Mouse (Mus musculus) ovary, postnatal 14 days (tissue): ENCODE measurements around the gene H2-Eb2.

ENCODE experiments used
- DNase-seq: peaks from one replicate; pipeline ENCODE4 v3.0.0; 2022; ENCODE audit warnings: low spot score

Gene H2-Eb2

DNA sequence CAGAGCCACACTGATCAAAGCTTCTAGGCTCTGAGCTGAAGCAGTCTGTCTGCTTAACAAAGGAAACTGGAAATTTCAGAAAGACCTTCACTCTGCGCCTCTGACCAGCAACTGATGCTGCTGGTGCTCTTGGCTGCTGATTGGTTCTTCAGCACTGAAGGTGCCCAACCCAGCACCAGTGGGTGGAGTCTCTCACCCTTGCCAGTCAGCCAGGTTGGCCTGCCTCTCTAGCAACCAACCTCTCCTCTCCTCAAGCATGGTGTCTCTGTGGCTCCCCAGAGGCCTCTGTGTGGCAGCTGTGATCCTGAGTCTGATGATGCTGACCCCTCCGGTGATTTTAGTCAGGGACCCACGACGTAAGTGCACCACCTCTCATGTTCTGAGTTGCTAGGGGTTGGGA lies at the start of gene H2-Eb2:
Gene H2-Eb2 (plus strand): TSS at position 230 of the 400 bp plus-strand sequence.
- DNase-seq, result no peak

DNA sequence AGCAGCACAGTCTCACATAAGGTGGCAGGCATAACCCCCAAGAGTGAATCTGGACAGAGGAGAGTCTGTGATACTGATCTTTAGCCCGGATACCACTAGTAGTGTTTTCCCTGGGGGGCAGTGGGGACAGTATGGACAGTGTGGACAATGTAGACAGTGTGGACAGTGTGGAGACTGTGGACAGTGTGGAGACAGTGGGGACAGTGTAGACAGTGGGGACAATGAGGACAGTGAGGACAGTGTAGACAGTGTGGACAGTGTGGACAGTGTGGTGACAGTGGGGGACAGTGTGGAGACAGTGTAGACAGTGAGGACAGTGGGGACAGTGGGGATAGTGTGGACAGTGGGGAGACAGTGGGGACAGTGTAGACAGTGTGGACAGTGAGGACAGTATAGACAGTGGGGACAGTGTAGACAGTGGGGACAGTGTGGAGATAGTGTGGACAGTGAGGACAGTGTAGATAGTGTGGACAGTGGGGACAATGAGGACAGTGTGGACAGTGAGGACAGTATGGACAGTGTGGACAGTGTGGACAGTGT lies 44.9 kb upstream of the H2-Eb2 start:
- DNase-seq, result no peak

GRCm38 (mm10) chr17:34281836-34282235 lies 43.6 kb upstream of the H2-Eb2 start:
- no peak for DNase-seq

DNA sequence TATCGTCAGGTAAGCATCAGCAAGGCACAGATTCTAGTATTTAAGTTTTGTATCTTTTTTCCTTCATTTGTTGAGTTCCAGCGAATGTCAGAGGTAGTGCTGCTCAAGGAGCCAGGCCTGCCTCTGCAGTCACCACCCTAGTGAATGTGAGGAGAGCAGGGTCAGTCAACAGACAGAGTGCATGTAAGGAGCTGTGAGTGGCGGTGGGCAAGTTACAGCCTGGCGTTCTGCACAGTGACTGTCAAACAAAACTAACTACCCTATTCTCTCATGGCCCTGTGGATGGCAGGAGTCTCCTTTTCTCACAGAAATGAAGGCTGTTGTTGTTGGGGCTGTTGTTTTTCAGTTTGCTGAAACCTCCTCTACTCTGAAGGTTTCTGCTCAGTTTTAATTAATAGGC lies 40.1 kb upstream of the H2-Eb2 start:
- DNase-seq, result no peak

- DNase-seq, result no peak
Observed at GRCm38 (mm10) chr17:34285848-34286247, 39.6 kb upstream of the H2-Eb2 start.

GRCm38 (mm10) chr17:34286501-34286900 lies 39.0 kb upstream of the H2-Eb2 start:
- no peak for DNase-seq

DNA sequence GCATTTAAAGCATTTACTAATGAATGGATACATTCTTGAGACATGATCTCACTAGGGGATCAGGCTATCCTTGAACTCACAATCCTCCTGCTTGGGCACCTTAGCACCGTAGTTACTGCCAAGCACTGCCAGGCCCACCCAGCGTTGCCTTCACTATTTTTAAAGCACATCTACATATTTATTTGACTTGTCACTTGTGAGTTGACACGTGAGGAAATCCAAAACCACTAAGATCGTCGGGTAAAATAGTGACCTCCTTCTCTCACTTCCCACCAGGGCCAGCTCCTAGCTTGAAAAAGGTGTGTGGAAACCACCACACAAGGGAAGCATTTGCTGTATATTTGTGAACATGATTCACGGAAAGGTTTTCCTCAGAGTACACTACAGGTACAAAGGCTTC lies 38.5 kb upstream of the H2-Eb2 start:
- no peak for DNase-seq

DNA sequence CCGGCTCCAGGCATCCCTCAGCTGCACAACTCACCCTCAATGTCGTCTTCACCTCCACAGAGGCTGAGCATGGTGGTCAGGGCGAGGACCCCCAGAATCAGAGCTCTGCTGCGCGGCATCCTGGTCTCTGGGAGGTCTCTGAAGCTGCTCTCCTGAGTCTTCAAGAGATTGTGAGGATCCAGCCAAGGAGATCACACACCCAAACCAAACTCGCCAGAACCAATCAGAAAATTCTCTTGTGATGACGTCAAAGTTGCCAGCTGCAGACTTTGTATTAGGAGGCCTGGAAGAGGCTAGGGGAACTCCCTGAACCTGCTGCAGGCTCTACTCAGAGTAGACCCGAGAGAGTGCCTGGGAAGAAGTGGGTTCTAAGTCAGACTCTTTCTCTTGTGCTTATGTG lies 37.8 kb upstream of the H2-Eb2 start, which contains the start of gene H2-Aa:
Gene H2-Aa (minus strand): TSS at position 176 of the 400 bp plus-strand sequence.
- DNase-seq, result peak; percentile 87

- no peak for DNase-seq
Observed at GRCm38 (mm10) chr17:34288131-34288530, 37.3 kb upstream of the H2-Eb2 start.

DNA sequence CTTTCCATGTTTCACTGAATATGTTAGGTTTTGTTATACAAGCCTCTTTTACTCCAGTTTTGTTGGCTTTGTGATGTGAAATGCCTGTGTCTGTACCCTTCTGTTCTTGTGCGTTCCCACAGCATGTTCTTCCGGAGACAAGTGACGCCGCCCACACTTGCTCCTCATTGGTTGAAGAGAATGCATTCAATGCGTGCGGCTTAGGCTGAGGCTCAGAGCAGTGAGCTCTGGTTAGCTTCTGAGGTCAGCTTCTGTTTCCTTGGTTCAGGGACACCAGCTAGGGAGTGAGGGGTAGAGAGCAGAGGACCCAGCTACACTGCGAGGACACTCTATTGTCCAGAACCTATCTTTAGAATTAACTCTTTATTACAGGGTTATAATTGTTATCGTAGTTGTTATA lies 33.9 kb upstream of the H2-Eb2 start:
- peak; percentile 70 for DNase-seq

- DNase-seq, result no peak
Observed at GRCm38 (mm10) chr17:34292570-34292969, 32.9 kb upstream of the H2-Eb2 start.

- no peak for DNase-seq
Observed at GRCm38 (mm10) chr17:34293533-34293932, 31.9 kb upstream of the H2-Eb2 start.

GRCm38 (mm10) chr17:34294249-34294648 lies 31.2 kb upstream of the H2-Eb2 start:
- DNase-seq, result no peak

DNA sequence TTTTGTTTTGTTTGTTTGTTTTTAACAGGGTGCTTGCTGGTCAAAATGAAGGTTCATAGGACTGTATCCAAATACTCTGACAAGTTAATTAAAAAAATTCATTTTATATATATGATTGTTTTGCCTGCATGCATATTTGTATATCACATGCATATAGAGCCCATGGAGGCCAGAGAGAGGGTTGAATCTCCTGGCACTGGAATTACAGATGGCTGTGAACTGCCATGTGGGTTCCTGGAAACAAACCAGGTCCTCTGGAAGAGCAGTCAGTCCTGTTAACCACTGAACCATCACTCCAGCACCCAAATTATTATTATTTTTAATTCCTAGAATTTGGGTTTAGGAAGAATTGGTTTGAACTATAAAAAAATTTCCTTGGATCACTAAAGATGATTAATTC lies 30.2 kb upstream of the H2-Eb2 start:
- DNase-seq, result no peak

DNA sequence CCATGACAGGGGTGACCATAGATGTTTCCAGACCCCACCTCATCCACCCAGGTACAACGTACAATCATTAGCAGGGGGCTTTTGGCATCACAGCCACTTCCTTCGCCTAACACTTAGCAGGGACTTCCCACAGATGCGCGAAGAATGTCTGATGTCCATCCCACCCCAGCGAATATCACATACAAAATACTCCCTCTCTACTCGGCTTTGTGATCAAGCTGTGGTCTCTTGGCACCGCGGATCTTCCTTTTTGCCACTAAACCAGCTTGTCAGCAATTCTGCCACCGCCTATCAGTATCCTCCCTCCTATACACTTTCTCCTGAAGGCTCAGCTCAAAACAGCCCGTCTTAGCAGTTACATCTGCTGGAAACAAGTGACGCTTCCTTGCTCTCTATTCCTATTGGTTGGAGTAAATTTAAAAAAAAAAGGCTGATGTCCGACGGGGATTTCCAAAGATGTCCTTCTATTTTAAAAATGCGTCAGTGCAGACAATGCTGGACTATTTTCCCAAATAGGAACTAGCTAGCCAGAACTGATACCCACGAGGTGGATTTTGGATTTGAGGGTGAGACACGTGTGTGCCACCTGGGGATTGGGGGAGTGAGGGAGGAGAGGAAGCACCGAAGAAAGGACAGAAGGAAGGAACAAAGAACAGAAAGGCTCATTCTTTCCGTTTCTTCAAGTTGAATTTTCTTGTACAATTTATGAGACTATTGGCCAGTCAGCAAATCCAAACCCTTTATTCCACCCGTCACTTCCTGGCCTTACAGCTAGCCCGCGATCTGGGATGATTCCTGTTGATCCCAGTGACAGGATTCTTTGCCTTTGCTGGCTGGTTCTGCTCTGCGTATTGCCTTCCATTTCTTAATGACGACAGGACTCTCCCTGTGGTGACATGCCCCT lies 29.3 kb upstream of the H2-Eb2 start:
- DNase-seq, result peak; percentile 52

DNA sequence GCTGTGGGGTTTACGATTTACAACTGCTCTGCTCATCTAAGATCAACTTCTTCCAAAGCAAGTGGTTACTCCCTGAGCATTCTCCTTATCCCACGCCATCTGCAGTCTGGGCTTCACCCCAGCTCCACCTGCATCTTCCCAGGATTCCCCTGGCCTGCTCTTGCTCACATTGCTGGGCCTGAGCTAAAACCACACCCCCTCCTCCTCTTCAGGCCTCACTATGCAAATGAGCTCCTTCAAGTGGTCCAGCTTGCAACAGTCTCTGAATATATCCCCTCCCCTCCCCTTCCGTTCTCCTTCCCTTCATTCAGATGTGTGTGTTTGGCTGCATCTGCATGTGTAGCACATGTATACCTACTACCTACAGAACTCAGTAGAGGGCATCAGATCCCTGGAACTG lies 26.1 kb upstream of the H2-Eb2 start:
- no peak for DNase-seq

- no peak for DNase-seq
Observed at GRCm38 (mm10) chr17:34300071-34300470, 25.4 kb upstream of the H2-Eb2 start.

- no peak for DNase-seq
Observed at GRCm38 (mm10) chr17:34300691-34301566, 24.5 kb upstream of the H2-Eb2 start.

DNA sequence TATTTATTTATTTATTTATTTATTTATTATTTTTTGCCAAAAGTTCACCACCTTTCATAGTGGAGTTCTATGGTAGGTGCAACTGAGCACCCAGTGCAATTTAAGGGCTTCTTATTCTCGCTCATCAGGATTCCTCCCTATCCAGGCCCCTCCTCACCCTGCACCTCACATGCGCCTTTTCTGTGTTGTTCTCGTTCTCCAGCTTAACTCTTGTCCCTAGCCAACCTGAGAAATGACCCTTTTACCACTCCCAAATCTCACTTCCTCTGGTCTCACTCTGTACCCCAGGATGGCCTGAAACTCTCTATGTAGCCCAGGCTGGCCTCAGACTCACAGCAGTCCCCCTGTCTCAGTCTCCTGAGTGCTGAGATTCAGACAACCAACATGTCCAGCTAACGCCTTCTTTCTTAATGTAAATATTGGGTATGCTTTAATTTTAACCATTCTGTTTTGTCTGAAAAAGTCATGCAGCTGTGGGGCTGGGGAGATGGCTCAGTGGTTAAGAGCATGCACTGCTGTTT lies 23.7 kb upstream of the H2-Eb2 start:
- no peak for DNase-seq

DNA sequence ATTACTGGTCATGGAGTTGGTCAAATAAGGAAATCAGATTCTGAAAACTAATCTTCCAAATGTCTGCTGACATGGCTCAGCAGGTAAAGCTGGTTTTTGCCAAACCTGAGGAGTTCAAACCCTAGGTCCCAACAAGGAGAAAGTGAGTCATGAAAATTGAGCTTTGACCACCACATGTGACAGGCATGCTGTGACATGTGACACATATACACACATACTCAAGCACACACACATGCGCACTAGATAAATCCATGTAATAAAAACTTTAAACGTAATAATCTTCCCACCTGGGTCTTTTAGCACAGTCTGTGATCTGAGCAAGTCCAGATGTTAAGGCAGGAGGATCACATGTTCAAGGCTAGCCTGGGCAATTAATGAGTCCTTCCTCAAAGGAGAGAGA lies 21.7 kb upstream of the H2-Eb2 start:
- DNase-seq, result no peak

DNA sequence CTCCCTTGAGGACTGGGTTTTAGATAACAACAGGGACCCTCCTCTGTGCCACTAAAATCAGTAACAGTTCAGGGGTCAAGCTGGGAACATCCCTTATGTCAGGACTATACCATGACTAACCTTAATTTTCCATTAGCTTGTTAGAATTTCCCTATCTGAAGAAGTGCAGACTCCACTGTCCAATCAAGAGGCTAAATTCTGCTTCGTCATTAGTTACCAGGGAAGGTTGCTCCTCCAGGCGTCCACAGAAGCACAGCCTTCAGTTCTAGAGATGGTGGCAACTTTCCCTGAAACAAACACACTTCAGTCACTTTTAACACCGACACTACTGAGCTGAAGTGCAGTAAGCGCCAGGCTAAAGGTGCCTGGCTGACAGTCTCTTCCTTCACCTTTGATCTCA lies 20.7 kb upstream of the H2-Eb2 start:
- DNase-seq, result peak; percentile 73

DNA sequence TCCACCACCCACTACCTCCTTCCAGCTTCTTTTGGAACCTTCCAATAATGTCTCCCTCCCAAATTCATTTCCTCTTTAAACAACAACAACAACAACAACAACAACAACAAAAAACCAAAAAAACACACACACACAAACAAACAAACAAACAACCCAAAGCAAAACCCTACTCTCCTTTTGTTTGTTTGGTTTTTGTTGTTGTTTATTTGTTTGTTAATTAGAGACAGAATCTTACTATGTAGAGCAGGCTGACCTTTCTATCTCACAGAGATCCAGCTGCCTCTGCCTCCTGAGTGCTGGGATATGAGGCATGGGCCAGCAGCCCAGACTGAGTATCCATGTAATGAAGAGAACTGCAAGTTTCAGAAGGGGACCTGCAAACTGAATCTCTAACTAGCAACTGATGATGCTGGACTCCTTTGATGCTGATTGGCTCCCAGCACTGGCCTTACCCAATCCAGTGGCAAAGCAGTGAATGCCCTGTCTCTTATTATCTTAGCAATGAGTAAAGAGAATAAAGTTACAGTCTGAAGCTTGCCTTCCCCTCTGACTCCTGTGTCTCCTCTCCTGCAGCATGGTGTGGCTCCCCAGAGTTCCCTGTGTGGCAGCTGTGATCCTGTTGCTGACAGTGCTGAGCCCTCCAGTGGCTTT lies 20.0 kb upstream of the H2-Eb2 start, which contains the start of gene H2-Eb1:
Gene H2-Eb1 (plus strand): TSS at position 488 of the 651 bp plus-strand sequence.
- DNase-seq, result peak; percentile 84
